Mouse (Mus musculus) neural tube, embryonic 13.5 days (tissue): ENCODE data around the gene Gm10260. TPM values are rescaled to one million over a fixed set of nuclear protein-coding genes. Genes with fewer than 3 reads are reported as not detected.
A peak's percentile ranks its signal among the peaks of the same experiment; 100 is the strongest.

ENCODE experiments used
- ATAC-seq: fragments of 200-750 bp; cut with Nextera tagmentation; 2 replicates; pipeline ENCODE4 v1.8.0; 2017; ENCODE audit warnings: low read depth, mild to moderate bottlenecking, moderate TSS enrichment, moderate library complexity
- H3K27ac ChIP-seq: fragments of 300-500 bp; sonication (generic); replicated peaks from 2 replicates; pipeline ENCODE4 v1.5.1; 2015; ENCODE audit warnings: moderate library complexity, mild to moderate bottlenecking, inconsistent platforms
- H3K27me3 ChIP-seq: fragments of 300-500 bp; sonication (generic); 2 replicates; pipeline ENCODE4 v1.6.1; 2015; ENCODE audit warnings: mild to moderate bottlenecking, inconsistent platforms
- H3K36me3 ChIP-seq: fragments of 300-500 bp; sonication (generic); 2 replicates; pipeline ENCODE4 v1.6.1; 2015; ENCODE audit warnings: mild to moderate bottlenecking, inconsistent platforms
- H3K4me1 ChIP-seq: fragments of 300-500 bp; sonication (generic); replicated peaks from 2 replicates; pipeline ENCODE4 v1.6.1; 2015; ENCODE audit warnings: inconsistent platforms
- H3K4me2 ChIP-seq: fragments of 300-500 bp; sonication (generic); 2 replicates; pipeline ENCODE4 v1.6.1; 2015; ENCODE audit warnings: inconsistent platforms, mild to moderate bottlenecking, moderate library complexity
- H3K4me3 ChIP-seq: fragments of 300-500 bp; sonication (generic); 2 replicates; pipeline ENCODE4 v1.5.1; 2015; ENCODE audit warnings: mild to moderate bottlenecking, inconsistent platforms
- H3K9ac ChIP-seq: fragments of 300-500 bp; sonication (generic); 2 replicates; pipeline ENCODE4 v1.6.1; 2015; ENCODE audit warnings: moderate library complexity, mild to moderate bottlenecking, inconsistent platforms
- H3K9me3 ChIP-seq: fragments of 300-500 bp; sonication (generic); 2 replicates; pipeline ENCODE4 v1.6.1; 2016; ENCODE audit warnings: inconsistent platforms
- WGBS: fragments of 180-500 bp; shearing (Covaris S2); methylation state at CpG from one replicate; pipeline ENCODE4 v1.1.7; 2015; 5-methylcytosine and 5-hydroxymethylcytosine counted together
- polyA plus RNA-seq: library from polyadenylated mRNA; unstranded; fragments of >200 nt; fragmentation: Nextera tagmentation; extraction: Ambion mirVana; gene quantifications from 2 replicates; pipeline ENCODE4 v1.2.1, GENCODE M21; 2015

The Gm10260 gene
- polyA plus RNA-seq, 1 experiment from 2014 or later: 4.2 TPM

DNA sequence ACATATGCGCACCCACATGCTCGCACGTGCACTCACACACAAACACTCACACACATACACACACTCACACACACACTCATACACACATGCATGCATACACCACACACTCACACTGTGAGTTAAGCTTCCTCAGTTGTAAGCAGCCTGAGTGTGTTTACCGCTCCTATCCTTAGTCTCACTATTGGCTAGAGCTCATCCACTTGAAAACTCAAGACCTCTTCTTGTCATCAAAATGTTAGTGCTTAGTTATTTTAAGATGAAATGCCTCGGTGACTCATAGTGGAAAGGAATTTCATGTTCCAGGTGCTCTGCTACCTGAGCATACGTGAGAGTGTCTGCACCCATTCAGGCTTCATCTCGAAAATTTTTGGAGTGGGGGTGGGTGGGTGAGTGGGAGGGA lies 21.2 kb upstream of the Gm10260 start:
- Histone ChIP-seq H3K36me3 (no peaks in the 10 kb centered on the region), H3K4me1 (peaks cover 27% of the 10 kb centered on the region), H3K27me3 (no peaks in the 10 kb centered on the region), H3K9me3 (no peaks in the 10 kb centered on the region), H3K9ac (no peak overlapping the region), H3K4me2 (no peak overlapping the region), H3K27ac (no peak overlapping the region), H3K4me3 (no peak overlapping the region)
- WGBS: 95% methylated on average over 7 of the region's 7 CpGs
- no peak for ATAC-seq

DNA sequence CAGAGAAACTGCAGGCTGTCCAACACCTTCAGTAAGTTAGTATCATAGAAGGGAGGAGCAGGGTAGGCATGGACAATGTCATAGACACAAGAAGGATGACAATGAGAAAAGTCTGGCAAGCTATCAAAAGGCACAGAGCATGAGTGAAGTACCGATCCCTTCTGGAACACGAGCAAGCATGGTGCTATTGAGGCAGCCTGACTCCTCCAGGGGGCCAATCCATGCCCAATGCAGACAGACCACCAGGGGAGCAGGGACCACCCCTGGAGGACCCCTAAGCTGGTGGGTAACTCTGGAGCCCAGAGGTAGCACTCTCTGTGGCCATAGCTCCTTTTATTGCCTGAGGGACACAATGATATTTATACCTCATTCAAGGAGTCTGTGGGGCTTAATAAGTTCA lies 20.1 kb upstream of the Gm10260 start:
- no peak for ATAC-seq
- WGBS: 70% methylated on average over 2 of the region's 2 CpGs
- Histone ChIP-seq H3K36me3 (no peaks in the 10 kb centered on the region), H3K9me3 (no peaks in the 10 kb centered on the region), H3K4me3 (no peak overlapping the region), H3K9ac (no peak overlapping the region), H3K4me2 (no peak overlapping the region), H3K4me1 (peaks cover 23% of the 10 kb centered on the region), H3K27ac (no peak overlapping the region), H3K27me3 (no peaks in the 10 kb centered on the region)

DNA sequence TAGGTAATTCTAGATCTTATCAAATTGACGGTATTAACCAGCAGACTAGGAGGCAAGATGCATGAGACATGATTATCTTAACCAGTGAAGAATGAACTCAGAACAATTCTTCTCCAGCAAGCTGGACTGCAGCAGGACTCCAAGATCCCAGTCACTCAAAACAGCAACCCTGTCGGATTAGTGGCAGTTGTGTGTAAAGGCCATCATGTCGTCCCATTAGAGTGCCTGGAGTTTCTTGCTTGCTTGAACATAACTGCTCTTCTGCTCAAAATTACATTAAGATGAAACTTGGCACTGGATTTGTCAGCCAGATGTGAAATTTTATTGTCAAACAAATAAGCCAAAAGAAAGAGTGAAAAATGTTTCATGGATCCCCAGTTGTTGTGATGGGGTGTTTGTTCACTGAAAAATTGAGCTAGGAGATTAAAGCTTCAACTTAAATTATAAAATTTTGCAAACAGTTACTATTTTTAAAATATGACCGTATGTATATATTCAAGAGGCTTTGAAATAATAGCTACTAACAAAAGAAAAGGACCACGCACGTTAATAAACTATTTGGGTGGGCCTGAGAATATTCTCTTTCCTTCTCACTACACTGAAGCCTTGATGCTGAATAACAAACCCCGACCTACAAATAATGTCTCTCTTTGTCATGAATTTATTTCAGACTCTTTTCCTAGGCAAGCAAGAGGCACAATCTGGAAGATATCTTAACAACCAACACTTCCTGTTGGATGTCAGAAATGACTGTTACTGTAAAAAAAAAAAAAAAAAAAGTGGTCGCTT lies 19.4 kb upstream of the Gm10260 start:
- Histone ChIP-seq H3K27ac (no peak overlapping the region), H3K9ac (no peak overlapping the region)
- 81% methylated on average over 8 of the region's 8 CpGs for WGBS

DNA sequence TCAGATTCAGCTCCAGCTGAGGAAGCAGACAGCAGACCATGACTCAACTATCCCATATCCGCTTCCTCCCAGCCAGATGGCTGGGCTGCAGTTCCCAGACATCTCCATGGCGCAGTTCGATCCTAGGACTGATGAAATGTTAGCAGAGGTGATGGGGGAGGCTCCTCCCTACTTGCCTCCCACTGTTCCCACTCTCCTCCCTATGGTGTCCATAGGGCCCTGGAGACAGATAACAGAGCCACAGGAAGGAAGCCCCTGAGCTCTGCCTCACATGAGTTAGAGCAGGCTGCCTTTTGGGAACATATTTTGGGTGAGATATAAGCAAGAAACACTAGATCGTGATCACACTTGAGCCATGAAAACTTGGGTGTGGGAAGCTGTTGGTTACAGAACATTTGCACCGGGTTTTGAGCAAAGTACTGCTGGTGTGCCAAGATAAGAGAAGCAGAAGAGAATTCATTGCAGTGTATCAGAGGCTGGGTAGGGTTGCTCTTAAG lies 18.3 kb upstream of the Gm10260 start:
- no peak overlapping the region for H3K9ac ChIP-seq
- peaks cover 25% of the 10 kb centered on the region for H3K4me1 ChIP-seq
- 86% methylated on average over 5 of the region's 5 CpGs for WGBS
- H3K9me3 ChIP-seq: no peaks in the 10 kb centered on the region
- no peaks in the 10 kb centered on the region for H3K27me3 ChIP-seq
- H3K36me3 ChIP-seq: no peaks in the 10 kb centered on the region
- no peak overlapping the region for H3K4me3 ChIP-seq
- no peak overlapping the region for H3K4me2 ChIP-seq
- H3K27ac ChIP-seq: no peak overlapping the region
- ATAC-seq: no peak

More for the DNA sequence above, 19.4 kb upstream of the Gm10260 start:
- Histone ChIP-seq H3K9me3 (no peaks in the 10 kb centered on the region), H3K4me2 (no peak overlapping the region), H3K27me3 (no peaks in the 10 kb centered on the region), H3K4me1 (peaks cover 23% of the 10 kb centered on the region), H3K4me3 (no peak overlapping the region), H3K36me3 (no peaks in the 10 kb centered on the region)
- ATAC-seq: no peak

DNA sequence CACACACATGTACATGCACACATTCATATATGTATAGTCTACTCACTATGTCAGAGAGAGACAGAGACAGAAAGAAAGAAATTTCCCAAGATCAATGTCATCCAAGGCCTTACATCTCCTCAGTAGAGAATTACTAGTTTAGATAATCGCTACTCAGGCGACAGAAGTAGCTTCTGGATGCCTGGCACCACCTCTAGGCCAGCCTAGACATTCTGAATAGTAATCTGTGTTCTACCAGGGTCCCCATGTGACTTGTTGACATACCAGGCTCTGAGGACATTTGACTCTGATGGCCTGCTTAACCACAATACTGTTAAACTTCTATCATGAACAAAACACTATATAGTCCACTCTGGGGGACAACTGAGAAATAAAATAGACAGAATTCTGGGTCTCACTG lies 17.2 kb upstream of the Gm10260 start:
- Histone ChIP-seq H3K9me3 (no peaks in the 10 kb centered on the region), H3K4me1 (peaks cover 25% of the 10 kb centered on the region), H3K9ac (no peak overlapping the region), H3K4me2 (no peak overlapping the region), H3K4me3 (no peak overlapping the region), H3K27ac (no peak overlapping the region), H3K27me3 (no peaks in the 10 kb centered on the region), H3K36me3 (no peaks in the 10 kb centered on the region)
- 95% methylated on average over 2 of the region's 2 CpGs for WGBS
- no peak for ATAC-seq

DNA sequence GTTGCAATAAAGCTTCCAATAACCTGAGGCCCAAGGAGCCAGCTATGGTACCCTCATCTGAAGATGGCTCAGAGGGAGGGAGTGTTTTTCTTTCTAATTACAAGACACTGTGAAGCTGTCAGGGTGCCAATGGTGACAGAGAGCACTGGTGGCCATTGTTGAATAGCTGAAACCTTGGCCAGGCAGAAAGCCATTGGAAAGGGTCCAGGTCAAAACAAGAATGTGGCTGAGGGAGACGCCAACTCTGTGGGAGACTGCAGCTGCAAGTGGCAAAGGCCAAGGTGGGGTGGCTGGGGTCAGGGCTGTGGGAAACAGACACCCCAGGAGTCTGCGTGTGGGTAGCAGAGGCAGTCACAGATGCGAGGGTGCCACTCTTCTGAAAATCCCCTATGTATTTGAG lies 16.3 kb upstream of the Gm10260 start:
- no peak overlapping the region for H3K4me2 ChIP-seq
- no peaks in the 10 kb centered on the region for H3K9me3 ChIP-seq
- H3K36me3 ChIP-seq: no peaks in the 10 kb centered on the region
- ATAC-seq: no peak
- no peak overlapping the region for H3K4me3 ChIP-seq
- H3K27me3 ChIP-seq: no peaks in the 10 kb centered on the region
- H3K4me1 ChIP-seq: peaks cover 25% of the 10 kb centered on the region
- WGBS: 47% methylated on average over 3 of the region's 3 CpGs
- no peak overlapping the region for H3K9ac ChIP-seq
- no peak overlapping the region for H3K27ac ChIP-seq

DNA sequence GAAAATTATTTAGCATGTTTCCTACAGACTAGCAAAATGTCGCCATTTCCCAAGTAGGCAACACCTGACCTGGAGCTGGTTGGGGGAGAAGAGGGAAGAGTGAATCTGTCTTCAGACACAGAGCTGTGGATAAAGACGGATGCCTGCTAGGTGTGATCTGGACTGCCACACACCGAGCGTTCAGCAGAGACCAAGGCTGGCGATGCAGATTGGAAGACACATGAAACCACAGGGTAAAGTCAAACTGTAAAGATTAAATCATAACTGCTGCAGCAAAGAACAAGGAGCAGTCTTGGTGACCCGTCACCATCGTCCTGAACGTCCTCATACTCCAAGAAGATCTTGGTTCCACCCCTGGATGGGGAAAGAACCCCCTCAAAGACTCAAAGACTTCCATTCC lies 15.5 kb upstream of the Gm10260 start:
- H3K27me3 ChIP-seq: no peaks in the 10 kb centered on the region
- H3K9me3 ChIP-seq: no peaks in the 10 kb centered on the region
- H3K4me2 ChIP-seq: no peak overlapping the region
- 95% methylated on average over 8 of the region's 8 CpGs for WGBS
- no peak overlapping the region for H3K4me3 ChIP-seq
- no peak overlapping the region for H3K9ac ChIP-seq
- peaks cover 24% of the 10 kb centered on the region for H3K4me1 ChIP-seq
- H3K36me3 ChIP-seq: no peaks in the 10 kb centered on the region
- ATAC-seq: no peak
- peak overlapping the region; percentile 88 for H3K27ac ChIP-seq

DNA sequence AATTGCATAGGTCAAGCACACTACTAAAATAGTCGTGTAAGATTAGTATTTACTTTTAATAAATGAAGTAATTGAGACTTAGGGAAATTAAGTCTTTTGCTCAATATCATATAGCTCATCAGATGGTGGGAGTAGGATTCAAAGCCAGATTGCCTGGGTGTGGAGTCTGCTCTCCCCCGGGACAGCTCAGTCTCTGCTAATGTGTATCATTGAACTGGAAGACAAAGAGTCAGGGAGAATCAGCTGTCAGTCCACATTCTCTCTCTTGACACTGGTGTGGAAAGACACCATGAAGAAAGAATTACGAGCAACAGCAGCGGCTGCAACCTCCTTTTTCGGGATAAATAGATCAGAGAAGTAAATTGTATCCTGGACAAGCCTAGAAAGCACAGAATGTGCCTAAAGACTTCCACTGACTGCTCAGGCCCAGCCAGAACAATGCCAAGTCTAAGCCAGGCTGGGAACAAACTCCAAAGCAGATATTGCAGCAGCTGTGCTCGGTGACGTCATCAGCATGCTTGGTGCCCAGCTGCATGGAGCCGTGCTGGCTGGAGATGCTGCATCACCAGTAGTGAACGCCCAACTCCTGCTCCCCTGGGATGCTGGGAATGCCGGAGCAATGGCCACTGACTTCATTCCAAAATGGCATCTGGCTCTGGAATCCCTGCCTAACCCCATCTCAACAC lies 14.5 kb upstream of the Gm10260 start:
- Histone ChIP-seq H3K27ac (peak overlapping the region; percentile 88), H3K36me3 (no peaks in the 10 kb centered on the region), H3K9ac (no peak overlapping the region), H3K27me3 (no peaks in the 10 kb centered on the region), H3K4me1 (peaks cover 20% of the 10 kb centered on the region), H3K4me2 (no peak overlapping the region), H3K9me3 (no peaks in the 10 kb centered on the region), H3K4me3 (no peak overlapping the region)
- ATAC-seq: peak; percentile 92
- 24% methylated on average over 10 of the region's 10 CpGs for WGBS

DNA sequence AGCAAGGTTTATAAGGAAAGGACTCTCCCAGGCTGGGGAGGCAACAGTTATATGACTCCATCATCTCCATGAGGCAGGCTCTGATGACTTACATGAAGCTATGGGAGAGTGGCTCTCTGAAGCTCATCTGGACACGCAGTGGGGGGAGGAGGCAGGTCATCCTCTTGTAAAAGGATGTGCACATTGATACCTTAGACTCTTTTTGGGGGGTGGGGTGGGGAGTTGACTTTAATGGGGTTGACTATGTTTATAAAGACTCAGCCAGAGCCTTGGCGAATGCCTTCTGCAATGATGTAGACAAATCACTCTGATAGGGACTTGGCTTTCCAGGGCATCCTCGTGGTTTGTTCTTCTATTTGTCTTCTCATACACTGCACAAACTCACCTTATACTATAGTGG lies 8.8 kb upstream of the Gm10260 start:
- Histone ChIP-seq H3K9me3 (no peaks in the 10 kb centered on the region), H3K4me2 (no peak overlapping the region), H3K36me3 (no peaks in the 10 kb centered on the region), H3K27ac (no peak overlapping the region), H3K4me1 (peaks cover 18% of the 10 kb centered on the region), H3K27me3 (no peaks in the 10 kb centered on the region), H3K4me3 (no peak overlapping the region), H3K9ac (no peak overlapping the region)
- no peak for ATAC-seq
- 86% methylated on average over 3 of the region's 3 CpGs for WGBS

DNA sequence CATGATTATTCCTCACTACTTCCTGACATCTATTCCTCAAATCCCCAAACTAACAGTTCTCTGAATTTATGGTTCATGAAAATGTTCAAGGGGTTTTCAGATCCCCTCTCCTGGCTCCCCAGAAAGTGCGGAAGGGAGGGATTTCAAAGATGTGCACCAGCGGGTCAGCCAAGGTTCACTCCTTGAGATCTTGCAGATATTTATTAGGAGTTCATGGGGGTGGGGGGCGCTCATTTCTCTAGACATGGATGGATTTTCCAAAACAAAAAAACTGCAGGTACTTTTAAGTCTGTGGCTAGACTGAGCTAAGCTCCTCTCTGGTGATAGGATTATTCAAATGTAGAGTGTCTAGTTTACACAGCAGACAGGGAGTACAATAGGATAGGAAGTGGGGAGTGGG lies 8.4 kb upstream of the Gm10260 start:
- Histone ChIP-seq H3K36me3 (no peaks in the 10 kb centered on the region), H3K4me1 (peaks cover 20% of the 10 kb centered on the region), H3K9me3 (no peaks in the 10 kb centered on the region), H3K9ac (no peak overlapping the region), H3K27me3 (no peaks in the 10 kb centered on the region), H3K27ac (no peak overlapping the region), H3K4me3 (no peak overlapping the region), H3K4me2 (no peak overlapping the region)
- ATAC-seq: no peak
- 85% methylated on average over 3 of the region's 3 CpGs for WGBS

DNA sequence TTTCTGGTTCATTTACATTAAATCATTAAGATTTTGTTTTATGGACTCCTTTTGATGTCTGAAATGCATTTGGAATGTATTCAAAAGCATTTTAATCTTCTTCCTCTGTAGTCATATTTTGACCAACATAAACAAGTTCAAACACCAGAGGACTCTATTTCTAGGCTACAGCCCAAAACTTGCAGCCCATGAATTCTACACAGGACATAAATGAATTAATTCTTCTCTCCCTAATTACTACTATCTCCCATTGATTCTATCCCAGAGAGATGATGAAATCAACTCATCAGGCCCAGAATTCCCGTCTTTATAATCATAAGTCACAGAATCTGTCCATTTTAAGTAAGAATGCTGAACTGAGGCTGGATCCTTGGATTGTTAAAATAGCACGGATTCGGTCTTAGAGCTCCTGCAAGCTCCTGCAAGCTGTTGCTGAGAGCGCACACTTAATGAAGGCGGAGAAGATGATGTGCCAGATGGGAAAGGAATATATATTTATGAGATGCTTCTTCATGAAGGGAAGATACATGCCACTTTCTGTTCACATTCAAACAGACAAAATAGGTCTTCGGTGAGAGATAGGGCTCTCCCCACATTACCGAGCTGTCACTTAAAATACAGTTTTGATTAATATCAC lies 7.7 kb upstream of the Gm10260 start:
- 70% methylated on average over 7 of the region's 7 CpGs for WGBS
- Histone ChIP-seq H3K27ac (no peak overlapping the region; the same call in 1 of the 2 replicates), H3K4me3 (no peak overlapping the region), H3K4me1 (peaks cover 26% of the 10 kb centered on the region), H3K27me3 (no peaks in the 10 kb centered on the region), H3K9me3 (no peaks in the 10 kb centered on the region), H3K36me3 (no peaks in the 10 kb centered on the region), H3K4me2 (no peak overlapping the region), H3K9ac (no peak overlapping the region)
- no peak for ATAC-seq

DNA sequence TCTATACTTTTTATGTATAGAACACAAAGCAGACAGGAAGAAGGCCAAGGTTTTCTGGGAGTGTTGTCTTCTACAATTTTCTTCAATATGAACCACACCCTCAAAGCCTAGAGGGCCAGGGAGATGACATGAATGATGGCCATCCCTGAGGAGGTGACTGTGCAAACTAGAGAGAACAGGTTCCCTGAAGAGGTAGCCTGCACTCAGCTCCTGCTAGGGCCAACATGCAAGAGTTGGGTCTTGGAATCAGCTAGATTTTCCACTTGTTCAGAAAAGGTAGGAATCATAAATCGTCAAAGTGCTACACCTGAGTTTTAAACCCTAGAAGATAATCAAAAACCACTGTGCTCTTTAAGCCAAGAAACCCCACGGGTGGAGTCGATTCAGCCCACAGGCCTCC lies 6.2 kb upstream of the Gm10260 start:
- Histone ChIP-seq H3K27ac (no peak overlapping the region), H3K4me1 (peaks cover 26% of the 10 kb centered on the region), H3K27me3 (no peaks in the 10 kb centered on the region), H3K36me3 (no peaks in the 10 kb centered on the region), H3K4me2 (no peak overlapping the region), H3K4me3 (no peak overlapping the region), H3K9me3 (no peaks in the 10 kb centered on the region), H3K9ac (no peak overlapping the region)
- WGBS: 90% methylated on average over 3 of the region's 3 CpGs
- ATAC-seq: no peak
